Mouse (Mus musculus) kidney, postnatal 36 days (tissue): Measurements from ENCODE around the gene Yod1.
A peak's percentile ranks its signal among the peaks of the same experiment; 100 is the strongest.

Experiments used
- DNase-seq, 2 experiments: peaks; one replicate each; pipeline ENCODE4 v3.0.0; 2021 to 2022; ENCODE audit warnings: mixed read lengths in 2 of 2

Gene Yod1

GRCm38 (mm10) chr1:130732706-130733658 is 15.9 kb downstream of the Yod1 start:
- DNase-seq, result no peak

- peak; percentile 71 to 86 for DNase-seq
These were observed 16.5 kb downstream of the Yod1 start for GRCm38 (mm10) chr1:130733671-130734070.

- DNase-seq, result peak in 1 of 2 experiments; percentile 48
These were observed 17.3 kb downstream of the Yod1 start for GRCm38 (mm10) chr1:130734452-130734851.

GRCm38 (mm10) chr1:130734852-130735251 is 17.7 kb downstream of the Yod1 start:
- DNase-seq, result peak in 1 of 2 experiments; percentile 17

GRCm38 (mm10) chr1:130737411-130737881 is 20.3 kb downstream of the Yod1 start:
- DNase-seq, result no peak

GRCm38 (mm10) chr1:130737916-130738315 is 20.8 kb downstream of the Yod1 start:
- no peak for DNase-seq

DNA sequence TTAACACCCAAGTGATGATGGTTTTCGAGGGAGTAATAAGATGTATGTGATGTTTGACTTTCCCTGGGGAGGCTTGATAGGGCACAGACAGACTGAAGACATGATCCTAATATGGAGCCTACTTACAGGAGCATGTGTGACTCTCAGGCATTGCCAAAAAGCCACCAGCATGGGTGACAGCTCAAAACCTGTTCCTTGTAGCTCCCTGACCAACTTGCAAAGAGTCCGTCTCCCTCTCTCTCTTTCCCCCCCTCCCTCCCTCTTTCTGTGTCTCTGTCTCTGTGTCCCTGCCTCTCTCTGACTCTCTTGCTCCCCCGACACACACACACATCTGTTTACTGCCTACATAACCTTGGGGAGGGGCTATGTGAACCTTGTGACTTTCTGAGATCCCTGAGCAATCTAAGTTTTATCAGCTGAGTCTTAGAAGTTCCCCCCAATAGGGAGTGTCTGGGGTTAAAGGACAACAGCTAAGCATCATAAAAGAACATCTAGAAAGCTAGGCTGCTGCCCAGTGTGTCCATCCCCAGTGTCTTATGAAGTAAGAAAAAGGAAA is 21.5 kb downstream of the Yod1 start:
- no peak for DNase-seq

GRCm38 (mm10) chr1:130739636-130740035 is 22.5 kb downstream of the Yod1 start:
- DNase-seq, result no peak

GRCm38 (mm10) chr1:130740227-130740648 is 23.1 kb downstream of the Yod1 start:
- peak in 1 of 2 experiments; percentile 33 for DNase-seq

- DNase-seq, result no peak
These were observed 23.9 kb downstream of the Yod1 start for GRCm38 (mm10) chr1:130740781-130741720.

GRCm38 (mm10) chr1:130742201-130742600 is 25.1 kb downstream of the Yod1 start:
- DNase-seq, result no peak

GRCm38 (mm10) chr1:130743775-130744174 is 26.6 kb downstream of the Yod1 start:
- no peak for DNase-seq

- no peak for DNase-seq
These were observed 27.1 kb downstream of the Yod1 start for GRCm38 (mm10) chr1:130744217-130744616.

- DNase-seq, result no peak
These were observed 27.8 kb downstream of the Yod1 start for GRCm38 (mm10) chr1:130744961-130745360.

DNA sequence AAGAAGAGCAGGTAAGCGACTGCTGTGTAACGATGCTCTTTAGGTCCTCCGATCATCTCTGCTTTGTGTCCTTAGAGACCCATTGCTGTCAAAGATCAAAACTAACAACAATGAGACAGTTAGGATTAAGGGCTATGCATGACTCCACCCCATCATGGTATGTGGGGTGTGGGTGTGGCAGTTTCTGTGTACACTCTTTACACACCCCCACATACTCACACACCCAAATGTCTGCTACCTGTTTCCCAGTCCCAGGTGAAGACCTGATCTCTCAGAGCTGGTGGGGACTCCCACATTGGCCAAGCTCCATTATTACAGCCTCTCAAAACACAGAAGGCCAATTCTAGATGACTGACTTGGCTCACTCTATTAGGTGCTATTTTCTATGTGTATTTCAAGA is 28.5 kb downstream of the Yod1 start:
- no peak for DNase-seq

GRCm38 (mm10) chr1:130746819-130747218 is 29.7 kb downstream of the Yod1 start:
- no peak for DNase-seq

DNA sequence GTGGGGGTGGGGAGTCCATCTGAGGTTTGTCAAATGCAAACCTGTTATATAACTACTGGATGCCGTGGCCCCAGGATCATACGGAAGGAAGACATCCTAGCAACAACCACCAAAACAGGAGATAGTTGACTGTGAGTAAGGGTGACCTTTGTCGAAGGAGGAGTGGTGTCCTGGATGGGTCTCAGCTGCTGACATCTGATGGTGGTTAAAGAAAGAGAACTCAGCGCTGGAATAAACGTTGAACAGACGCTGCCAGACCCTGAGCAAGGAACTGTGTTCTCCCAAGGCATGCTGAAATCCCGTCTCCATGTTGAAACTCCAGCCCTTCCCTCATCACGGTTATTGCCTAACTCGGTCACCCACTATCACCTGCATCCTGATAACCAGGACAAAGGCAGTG is 42.6 kb downstream of the Yod1 start:
- no peak for DNase-seq

GRCm38 (mm10) chr1:130761597-130761996 is 44.5 kb downstream of the Yod1 start:
- no peak for DNase-seq

DNA sequence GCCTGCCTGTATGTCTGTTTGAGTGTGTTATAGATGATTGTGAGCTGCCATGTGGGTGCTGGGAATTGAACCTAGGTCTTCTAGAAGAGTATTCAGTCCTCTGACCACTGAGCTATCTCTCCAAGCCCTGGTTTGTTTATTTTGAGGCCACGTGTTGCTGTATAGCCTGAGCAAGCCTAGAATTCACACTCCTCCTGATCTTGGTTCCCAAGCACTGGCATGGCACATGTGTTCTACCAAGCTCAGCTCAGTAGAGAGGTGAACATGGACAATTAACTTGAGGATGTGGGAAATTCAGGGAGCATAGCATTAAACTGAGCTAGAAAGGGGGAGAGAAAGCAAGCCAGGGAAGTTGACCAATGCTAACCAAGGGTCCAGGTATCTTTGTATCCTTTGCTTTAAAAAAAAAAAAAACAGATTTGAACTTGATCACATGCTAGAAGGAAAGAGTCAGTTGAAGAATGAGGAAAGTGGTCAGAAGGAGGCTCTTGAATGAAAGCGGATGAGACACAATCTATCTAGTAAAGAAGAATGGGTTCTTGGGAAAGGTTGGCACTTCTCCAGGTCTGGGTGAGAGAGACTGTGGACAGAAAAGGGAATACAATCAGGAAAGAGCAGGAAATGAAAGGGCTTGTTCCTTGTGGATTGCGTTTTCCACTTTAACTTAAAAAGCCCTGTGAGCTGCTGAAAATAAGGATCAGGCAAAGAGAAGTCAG is 45.1 kb downstream of the Yod1 start:
- DNase-seq, result no peak

GRCm38 (mm10) chr1:130764027-130764461 is 46.9 kb downstream of the Yod1 start:
- DNase-seq, result no peak

DNA sequence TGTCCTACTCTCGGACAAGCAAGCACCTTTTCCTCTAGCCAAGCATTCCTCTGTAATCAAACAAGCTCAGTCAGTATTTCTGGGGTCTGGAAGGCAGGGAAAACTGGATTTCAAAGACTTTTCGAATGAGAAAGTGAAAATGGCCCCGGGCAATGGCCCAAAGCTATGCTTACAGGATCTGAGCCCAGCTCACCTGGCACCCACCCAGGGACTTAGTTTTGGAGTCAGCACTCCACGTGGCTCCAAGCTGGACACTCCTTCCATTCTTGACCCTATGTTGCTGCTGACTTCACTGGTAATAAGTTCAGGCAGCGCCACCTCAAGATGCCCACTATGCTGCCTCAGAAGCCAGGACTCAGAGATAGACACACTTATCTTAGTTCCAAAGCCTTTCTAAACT is 49.9 kb downstream of the Yod1 start:
- peak in 1 of 2 experiments; percentile 26 for DNase-seq

DNA sequence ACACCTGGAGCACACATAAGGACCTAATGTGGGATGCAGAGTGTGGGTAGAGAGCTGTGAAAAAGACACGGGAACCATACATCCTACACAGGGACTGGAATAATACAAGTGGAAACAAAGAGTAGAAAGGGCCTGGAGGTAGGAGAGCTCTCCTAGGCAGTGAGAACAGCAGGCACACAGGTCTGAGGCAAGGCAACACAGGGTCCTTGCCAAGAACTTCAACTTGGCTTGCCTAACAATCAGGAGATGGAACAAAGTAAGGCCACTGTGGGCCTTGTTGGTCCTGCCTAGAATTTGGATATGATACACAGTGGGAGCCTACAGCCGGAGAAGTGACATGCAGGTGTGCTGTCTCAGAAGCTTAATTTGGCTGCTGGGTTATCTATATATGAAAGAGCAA is 52.8 kb downstream of the Yod1 start:
- no peak for DNase-seq
